Mouse (Mus musculus): ENCODE results near the gene Washc1. TPM values are rescaled to one million over a fixed set of nuclear protein-coding genes. Genes with fewer than 3 reads are reported as not detected.

Gene Washc1
- polyA plus RNA-seq, 1 experiment from 2014 or later, result 48.0 TPM

GRCm38 (mm10) chr17:66092065-66092464 lies 19.3 kb upstream of the Washc1 start:
- Histone ChIP-seq H3K9ac (no peak overlapping the region), H3K36me3 (peaks cover 27% of the 10 kb centered on the region), H3K9me3 (no peaks in the 10 kb centered on the region), H3K27me3 (no peaks in the 10 kb centered on the region), H3K4me2 (no peak overlapping the region), H3K4me1 (replicated peaks) (no peaks in the 10 kb centered on the region; the same call in 1 of the 2 replicates), H3K27ac (no peak overlapping the region), H3K4me3 (no peak overlapping the region)
- 96% methylated on average over 2 of the region's 2 CpGs for WGBS
- ATAC-seq (ENCODE audit: low FRiP score), result no peak

DNA sequence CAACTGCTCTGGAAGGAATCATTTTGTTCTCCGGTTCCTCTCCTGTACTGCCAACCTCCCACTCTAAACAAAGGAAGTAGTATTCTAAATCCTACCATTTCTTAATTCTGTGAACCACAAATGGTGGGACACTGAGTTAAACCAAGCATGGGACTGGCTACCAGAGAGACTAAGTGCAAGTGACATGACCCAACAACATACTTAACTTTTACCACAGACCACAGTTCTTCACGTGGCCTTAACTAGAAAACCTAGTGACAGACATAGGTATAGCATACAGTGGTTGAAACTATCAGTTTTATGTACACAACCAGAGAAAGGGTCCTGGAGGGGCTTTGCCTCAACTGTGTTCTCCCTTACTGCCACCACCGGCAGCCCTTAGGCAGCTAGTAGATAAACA lies 18.7 kb upstream of the Washc1 start:
- H3K9me3 ChIP-seq, result no peaks in the 10 kb centered on the region
- H3K9ac ChIP-seq, result no peak overlapping the region
- H3K27me3 ChIP-seq, result no peaks in the 10 kb centered on the region
- H3K27ac ChIP-seq, result no peak overlapping the region
- H3K4me3 ChIP-seq, result no peak overlapping the region
- WGBS, result 90% methylated on average over 3 of the region's 3 CpGs
- no peak overlapping the region for H3K4me2 ChIP-seq
- H3K4me1 ChIP-seq (replicated peaks), result peaks cover 2% of the 10 kb centered on the region; the same call in 1 of the 2 replicates
- H3K36me3 ChIP-seq, result peaks cover 23% of the 10 kb centered on the region
- no peak for ATAC-seq (ENCODE audit: low FRiP score)

DNA sequence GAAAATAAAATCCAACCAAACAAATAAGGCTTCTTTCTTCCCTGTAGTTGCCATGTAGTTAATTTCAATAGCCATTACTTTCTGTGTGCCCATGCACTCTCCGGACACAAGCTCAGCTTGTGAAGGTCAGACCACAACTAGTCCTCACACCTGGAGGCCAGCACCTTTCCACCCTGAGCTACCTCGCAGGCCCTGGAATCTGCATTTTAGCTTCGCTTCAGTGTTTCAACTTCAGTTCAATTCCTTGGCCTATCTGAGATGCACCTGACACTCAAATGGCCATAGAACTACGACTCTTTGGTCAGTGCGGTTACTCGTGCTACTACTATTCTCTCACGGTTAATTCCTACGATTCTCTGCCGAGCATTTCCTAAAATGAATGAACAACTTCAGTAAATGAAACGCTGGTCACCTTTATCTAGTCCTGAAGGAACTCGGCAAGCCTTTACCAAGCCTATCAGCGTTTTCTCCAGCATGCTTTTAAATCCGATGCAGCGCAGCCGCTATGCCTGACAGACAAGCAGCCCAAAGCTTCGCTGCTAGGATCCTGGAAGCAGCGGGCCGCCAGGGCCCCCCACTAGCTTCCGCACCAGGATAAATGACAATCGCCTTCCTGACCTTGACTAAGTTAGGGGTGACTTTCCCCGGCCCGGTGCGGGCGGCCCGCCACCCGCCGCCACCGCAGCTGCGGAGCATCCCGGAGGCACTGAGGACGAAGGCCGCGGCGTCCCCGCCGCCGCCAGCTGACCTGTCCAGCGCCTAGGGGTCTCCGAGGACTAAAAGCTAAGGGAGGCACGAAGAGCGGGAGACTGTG lies 10.6 kb upstream of the Washc1 start:
- Histone ChIP-seq H3K9ac (peak overlapping the region; percentile 92), H3K4me2 (peak overlapping the region; percentile 85)
- ATAC-seq (ENCODE audit: low FRiP score), result no peak; the same call in 1 of the 2 replicates

DNA sequence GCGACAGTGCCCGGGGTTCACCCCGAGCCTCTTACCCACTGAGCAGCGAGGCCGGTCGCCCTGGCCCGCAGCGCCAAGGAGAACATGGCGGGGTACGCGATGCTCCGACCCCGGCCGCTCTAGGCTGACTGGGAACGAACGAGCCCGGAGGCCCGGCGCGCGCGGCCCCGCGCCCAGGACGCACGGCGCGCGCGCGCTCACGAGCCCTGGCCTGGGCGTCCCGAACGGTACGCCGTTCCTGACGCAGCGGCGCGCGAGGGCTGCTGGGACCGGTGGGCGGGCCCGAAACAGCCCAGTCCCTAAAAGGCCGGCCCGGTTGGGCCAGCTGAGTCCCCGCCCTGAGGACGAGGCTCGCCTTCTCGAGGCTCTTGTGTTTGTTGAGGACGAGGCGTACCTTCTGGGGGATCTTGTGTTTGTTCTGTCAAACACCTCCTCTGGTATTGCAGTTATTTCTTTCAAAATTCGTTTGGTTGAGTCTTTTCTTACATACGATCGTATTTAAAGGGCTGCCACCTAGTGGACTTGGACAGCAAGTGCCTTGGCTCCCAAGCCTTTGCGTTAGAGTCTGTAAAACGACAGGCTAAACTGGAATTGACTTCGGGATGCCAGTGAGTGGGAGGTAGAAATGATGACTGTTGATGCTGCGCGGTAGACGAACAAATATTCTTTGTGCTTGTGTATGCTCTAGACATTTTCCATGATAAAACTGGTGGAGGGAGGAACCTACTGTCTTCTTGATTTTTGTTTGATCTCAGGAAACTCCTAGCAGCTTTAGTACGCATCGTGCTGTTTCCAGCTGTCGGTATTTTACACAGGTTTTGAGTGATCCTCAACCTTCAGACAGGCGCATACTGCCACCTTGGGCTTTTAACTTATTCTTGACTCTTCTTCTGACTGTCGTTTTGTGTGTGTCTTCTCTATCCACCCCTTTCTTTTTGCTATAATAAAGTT lies 9.7 kb upstream of the Washc1 start, which contains the start of gene Ndufv2:
Gene Ndufv2, minus strand, starts transcription at position 180 of the 951 bp plus-strand sequence.
- no peaks in the 10 kb centered on the region for H3K36me3 ChIP-seq
- peak within 1 kb of the TSS; percentile 92 for H3K9ac ChIP-seq
- H3K27me3 ChIP-seq, result no peaks in the 10 kb centered on the region
- no peaks in the 10 kb centered on the region for H3K9me3 ChIP-seq
- peak within 1 kb of the TSS; percentile 97 for H3K27ac ChIP-seq
- peak; percentile 99 for ATAC-seq (ENCODE audit: low FRiP score)
- H3K4me2 ChIP-seq, result peak within 1 kb of the TSS; percentile 85
- 2% methylated on average over 67 of the region's 67 CpGs for WGBS
- peaks cover 17% of the 10 kb centered on the region for H3K4me1 ChIP-seq (replicated peaks)
- peak within 1 kb of the TSS; percentile 69 for H3K4me3 ChIP-seq

More for the DNA sequence above, 10.6 kb upstream of the Washc1 start:
- Histone ChIP-seq H3K4me1 (replicated peaks) (peaks cover 17% of the 10 kb centered on the region), H3K27me3 (no peaks in the 10 kb centered on the region), H3K36me3 (no peaks in the 10 kb centered on the region), H3K9me3 (no peaks in the 10 kb centered on the region), H3K27ac (peak overlapping the region; percentile 97), H3K4me3 (peak overlapping the region; percentile 69)
- 1% methylated on average over 41 of the region's 41 CpGs for WGBS

- 85% methylated on average over 7 of the region's 7 CpGs for WGBS
- no peaks in the 10 kb centered on the region for H3K36me3 ChIP-seq
- H3K27ac ChIP-seq, result no peak overlapping the region
- H3K9ac ChIP-seq, result no peak overlapping the region
- H3K4me2 ChIP-seq, result no peak overlapping the region
- H3K4me3 ChIP-seq, result no peak overlapping the region
- no peaks in the 10 kb centered on the region for H3K9me3 ChIP-seq
- no peak for ATAC-seq (ENCODE audit: low FRiP score)
- H3K27me3 ChIP-seq, result no peaks in the 10 kb centered on the region
- peaks cover 15% of the 10 kb centered on the region for H3K4me1 ChIP-seq (replicated peaks)
Measured at GRCm38 (mm10) chr17:66104076-66104475, 7.3 kb upstream of the Washc1 start.

DNA sequence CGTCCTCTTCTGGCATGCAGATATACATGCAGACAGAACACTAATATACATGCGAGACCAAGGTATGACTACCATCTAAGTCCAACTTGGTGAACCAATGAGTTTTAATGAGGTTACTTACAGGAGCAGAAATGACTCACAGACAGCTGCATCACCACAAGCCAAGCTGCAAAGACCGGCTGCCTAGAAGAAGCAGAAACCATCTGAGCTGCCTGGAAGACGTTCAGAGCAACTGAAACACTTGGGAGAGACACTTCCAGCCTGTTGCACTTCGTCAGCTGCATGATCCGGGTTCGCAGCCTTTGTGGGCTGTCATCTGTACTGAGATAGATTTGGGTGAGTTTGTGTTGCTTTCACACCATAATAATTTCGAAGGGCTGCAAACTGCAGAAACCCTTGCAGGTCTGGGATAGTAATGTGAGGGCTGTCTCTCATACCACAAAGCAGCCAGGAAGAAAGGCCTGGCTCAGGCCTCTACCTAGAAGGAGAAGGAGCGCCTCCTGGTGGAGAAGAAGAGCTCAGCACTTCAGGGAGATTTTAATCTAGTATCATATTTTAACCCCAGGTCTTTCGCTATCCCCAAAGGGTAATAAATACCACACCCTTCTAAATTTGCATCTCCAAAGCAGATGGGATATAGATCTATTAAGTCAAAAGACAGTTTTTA lies 4.6 kb upstream of the Washc1 start:
- H3K36me3 ChIP-seq, result no peaks in the 10 kb centered on the region
- H3K9ac ChIP-seq, result no peak overlapping the region
- H3K27me3 ChIP-seq, result no peaks in the 10 kb centered on the region
- H3K4me3 ChIP-seq, result no peak overlapping the region
- H3K4me1 ChIP-seq (replicated peaks), result peaks cover 9% of the 10 kb centered on the region
- ATAC-seq (ENCODE audit: low FRiP score), result no peak
- no peaks in the 10 kb centered on the region for H3K9me3 ChIP-seq
- WGBS, result 60% methylated on average over 10 of the region's 10 CpGs
- H3K27ac ChIP-seq, result no peak overlapping the region
- no peak overlapping the region for H3K4me2 ChIP-seq

DNA sequence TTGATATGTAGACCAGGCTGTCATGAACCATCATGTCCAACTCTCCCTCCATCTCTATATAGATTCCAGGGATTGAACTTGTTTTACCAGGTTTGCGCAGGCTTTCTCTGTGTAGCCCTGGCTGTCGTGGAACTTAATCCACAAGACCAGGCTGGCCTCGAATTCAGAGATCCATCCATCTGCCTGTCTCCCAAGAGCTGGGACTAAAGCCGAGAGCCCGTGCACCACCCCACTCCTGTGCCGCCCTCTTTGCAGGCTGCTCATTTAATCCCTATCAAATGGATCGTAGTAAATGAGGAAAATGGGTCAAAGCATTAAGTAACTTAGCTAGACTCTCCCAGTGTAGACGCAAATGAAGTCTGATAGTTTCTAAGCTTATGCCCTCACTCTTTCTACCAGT lies 3.9 kb upstream of the Washc1 start:
- Histone ChIP-seq H3K27me3 (no peaks in the 10 kb centered on the region), H3K36me3 (no peaks in the 10 kb centered on the region), H3K27ac (no peak overlapping the region), H3K4me2 (no peak overlapping the region), H3K4me1 (replicated peaks) (peaks cover 16% of the 10 kb centered on the region), H3K9ac (no peak overlapping the region), H3K9me3 (no peaks in the 10 kb centered on the region), H3K4me3 (no peak overlapping the region)
- WGBS, result 71% methylated on average over 8 of the region's 8 CpGs
- ATAC-seq (ENCODE audit: low FRiP score), result no peak

DNA sequence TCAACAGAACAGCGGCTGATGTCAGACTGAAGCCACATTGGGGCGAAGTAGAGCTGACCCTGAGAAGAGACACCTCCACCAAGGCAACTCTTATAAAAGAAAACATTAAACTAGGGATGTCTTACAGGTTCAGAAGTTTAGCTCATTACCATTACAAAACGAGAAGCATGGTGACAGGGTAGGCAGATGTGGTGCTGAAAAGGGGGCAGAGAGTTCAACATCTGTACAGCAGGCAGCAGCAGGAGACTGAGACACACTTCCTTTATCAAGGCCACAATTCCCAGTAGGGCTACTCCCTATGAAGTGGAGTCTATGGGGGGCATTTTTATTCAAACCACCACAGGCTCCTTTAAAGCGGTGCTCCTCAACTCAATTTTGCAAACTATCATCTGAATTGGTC lies 3.1 kb upstream of the Washc1 start:
- peaks cover 21% of the 10 kb centered on the region for H3K4me1 ChIP-seq (replicated peaks)
- ATAC-seq (ENCODE audit: low FRiP score), result no peak

GRCm38 (mm10) chr17:66110746-66111145 lies 599 bp upstream of the Washc1 start:
- H3K4me2 ChIP-seq, result peak overlapping the region; percentile 68
- WGBS, result 50% methylated on average over 6 of the region's 6 CpGs
- no peaks in the 10 kb centered on the region for H3K27me3 ChIP-seq
- peak overlapping the region; percentile 83 for H3K4me3 ChIP-seq
- peaks cover 21% of the 10 kb centered on the region for H3K36me3 ChIP-seq
- ATAC-seq (ENCODE audit: low FRiP score), result peak; percentile 22; the same call in 1 of the 2 replicates
- H3K27ac ChIP-seq, result no peak overlapping the region
- H3K9me3 ChIP-seq, result no peaks in the 10 kb centered on the region
- H3K9ac ChIP-seq, result peak overlapping the region; percentile 86
- peaks cover 21% of the 10 kb centered on the region for H3K4me1 ChIP-seq (replicated peaks)

More for the DNA sequence above, 3.1 kb upstream of the Washc1 start:
- Histone ChIP-seq H3K9ac (no peak overlapping the region), H3K27ac (no peak overlapping the region), H3K36me3 (no peaks in the 10 kb centered on the region), H3K4me3 (no peak overlapping the region), H3K4me2 (no peak overlapping the region), H3K27me3 (no peaks in the 10 kb centered on the region), H3K9me3 (no peaks in the 10 kb centered on the region)
- WGBS, result 89% methylated on average over 4 of the region's 4 CpGs

DNA sequence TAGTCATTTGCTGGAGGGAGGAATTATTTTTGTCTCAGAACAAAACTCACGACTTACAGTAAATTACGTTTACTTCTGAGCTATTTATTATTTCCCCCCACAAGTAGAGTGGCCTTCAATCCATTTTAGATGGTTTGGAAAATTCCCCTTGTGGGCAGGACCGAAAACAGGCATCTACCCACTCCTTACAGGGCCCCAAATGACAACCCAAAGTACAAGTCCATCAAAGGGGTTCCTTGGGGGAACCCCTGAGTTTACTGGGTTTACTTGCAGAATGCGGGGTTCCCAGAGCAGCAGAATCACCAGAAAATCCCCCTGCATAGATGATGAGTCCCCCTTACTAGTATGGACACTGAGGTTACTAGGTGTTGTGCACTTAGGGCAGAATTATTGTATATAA lies 821 bp downstream of the Washc1 start:
- no peak overlapping the region for H3K27ac ChIP-seq
- H3K9ac ChIP-seq, result peak overlapping the region; percentile 86
- WGBS, result 55% methylated on average over 4 of the region's 4 CpGs

GRCm38 (mm10) chr17:66118991-66119390 lies 7.6 kb downstream of the Washc1 start:
- no peaks in the 10 kb centered on the region for H3K9me3 ChIP-seq
- H3K4me1 ChIP-seq (replicated peaks), result peaks cover 4% of the 10 kb centered on the region
- no peak overlapping the region for H3K4me2 ChIP-seq
- no peak for ATAC-seq (ENCODE audit: low FRiP score)
- no peak overlapping the region for H3K27ac ChIP-seq
- H3K4me3 ChIP-seq, result no peak overlapping the region
- no peak overlapping the region for H3K9ac ChIP-seq
- H3K27me3 ChIP-seq, result no peaks in the 10 kb centered on the region
- 92% methylated on average over 8 of the region's 8 CpGs for WGBS
- H3K36me3 ChIP-seq, result peaks cover 65% of the 10 kb centered on the region

More for the DNA sequence above, 821 bp downstream of the Washc1 start:
- Histone ChIP-seq H3K4me3 (peak overlapping the region; percentile 83), H3K9me3 (no peaks in the 10 kb centered on the region), H3K4me1 (replicated peaks) (peaks cover 21% of the 10 kb centered on the region), H3K27me3 (no peaks in the 10 kb centered on the region), H3K36me3 (peaks cover 36% of the 10 kb centered on the region), H3K4me2 (peak overlapping the region; percentile 68)
- no peak for ATAC-seq (ENCODE audit: low FRiP score)

DNA sequence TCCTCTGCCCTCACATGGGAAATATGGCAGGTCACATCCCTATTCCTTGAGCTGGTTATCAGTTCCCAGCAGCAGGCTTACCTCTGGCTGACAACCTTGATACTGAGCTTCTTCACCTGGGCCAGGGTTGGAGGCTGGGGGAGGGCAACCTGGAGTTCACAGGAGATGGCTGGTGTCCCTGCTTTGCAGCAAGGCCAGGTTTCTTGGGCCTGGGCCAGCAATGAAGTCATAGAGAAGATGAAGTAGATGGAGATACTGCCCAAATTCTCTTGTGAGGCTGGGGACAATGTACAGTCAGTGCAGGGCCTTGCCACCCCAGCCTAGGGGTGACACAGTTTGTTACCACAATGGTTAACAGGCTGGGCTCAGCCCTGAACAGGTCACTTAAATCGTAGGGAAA lies 9.4 kb downstream of the Washc1 start:
- Histone ChIP-seq H3K27me3 (no peaks in the 10 kb centered on the region), H3K27ac (no peak overlapping the region), H3K4me2 (no peak overlapping the region), H3K9me3 (no peaks in the 10 kb centered on the region), H3K4me3 (no peak overlapping the region), H3K9ac (no peak overlapping the region), H3K4me1 (replicated peaks) (peaks cover 9% of the 10 kb centered on the region), H3K36me3 (peaks cover 47% of the 10 kb centered on the region)
- WGBS, result 86% methylated on average over 1 of the region's 1 CpGs
- no peak for ATAC-seq (ENCODE audit: low FRiP score)

Data from hindbrain, embryonic 13.5 days (tissue).